Mouse (Mus musculus): Measurements from ENCODE around the gene Hsf2.
"Not testable (repeated sequence)": the region's sequence is repeated elsewhere in the genome, so short reads cannot be mapped to it uniquely, and the experiment has no call there.

Gene Hsf2

DNA sequence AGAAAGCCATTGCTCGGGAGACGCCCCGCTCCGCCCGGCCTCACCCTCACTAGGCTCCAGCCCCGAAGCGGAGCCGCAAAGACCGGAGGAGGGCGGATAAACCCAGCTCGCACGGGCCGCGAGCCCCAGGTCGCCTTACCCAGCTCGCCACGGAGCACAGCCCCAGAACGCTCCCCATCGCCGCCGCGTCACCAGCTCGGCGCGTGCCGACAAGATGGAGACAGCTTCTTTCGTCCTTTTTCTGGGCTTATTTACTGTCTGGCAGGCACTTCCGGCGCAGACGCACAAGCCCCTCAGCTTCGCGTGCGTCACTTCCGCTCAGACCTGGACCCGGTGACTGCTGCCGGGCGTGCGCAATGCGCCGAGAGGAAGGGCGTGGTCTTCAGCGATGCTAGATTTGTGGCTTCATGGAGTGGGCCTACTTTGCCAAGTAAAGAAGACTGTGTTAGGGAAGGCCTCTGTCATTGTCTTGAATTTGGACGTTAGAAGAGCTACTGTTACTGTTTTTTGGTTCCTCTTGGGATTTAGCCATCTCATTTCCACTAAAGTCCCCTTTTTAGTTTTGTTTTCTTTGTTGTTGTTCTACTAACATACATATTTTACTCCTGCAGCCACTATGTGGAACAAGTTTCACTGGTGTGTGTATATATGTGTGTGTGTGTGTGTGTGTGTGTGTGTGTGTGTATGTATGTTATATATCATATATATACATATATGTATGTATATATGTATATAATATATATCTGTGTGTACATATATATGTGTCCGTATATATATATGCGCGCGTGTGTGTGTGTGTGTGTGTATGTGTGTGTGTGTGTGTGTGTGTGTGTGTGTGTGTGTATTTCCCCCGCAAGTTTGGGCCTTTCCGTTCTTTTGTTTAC lies 46.3 kb downstream of the Hsf2 start, which contains the start of gene Serinc1:
TSS of gene Serinc1 (minus strand) at position 313 of the 884 bp plus-strand sequence.
- peak; percentile 95 for DNase-seq

DNA sequence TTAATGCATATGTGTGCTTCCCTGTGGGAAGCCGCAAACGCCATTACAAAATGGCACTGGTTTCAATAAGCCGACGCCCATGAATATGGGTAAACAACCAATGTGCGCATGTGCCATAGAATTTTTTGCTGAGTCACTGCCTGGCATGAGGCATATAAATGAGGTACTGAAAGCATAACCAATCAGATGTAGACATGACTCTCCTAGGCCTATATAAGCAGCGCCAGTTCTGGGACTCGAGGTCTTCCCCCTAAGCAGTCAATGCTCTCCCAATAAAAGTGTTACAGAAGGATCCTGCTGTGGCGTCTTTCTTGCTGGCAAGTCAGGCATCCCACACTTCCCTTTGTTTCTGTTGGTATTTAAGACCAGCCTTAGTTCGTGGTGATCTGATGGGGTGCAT lies 57.7 kb downstream of the Hsf2 start:
- DNase-seq, result not testable (repeated sequence)

DNA sequence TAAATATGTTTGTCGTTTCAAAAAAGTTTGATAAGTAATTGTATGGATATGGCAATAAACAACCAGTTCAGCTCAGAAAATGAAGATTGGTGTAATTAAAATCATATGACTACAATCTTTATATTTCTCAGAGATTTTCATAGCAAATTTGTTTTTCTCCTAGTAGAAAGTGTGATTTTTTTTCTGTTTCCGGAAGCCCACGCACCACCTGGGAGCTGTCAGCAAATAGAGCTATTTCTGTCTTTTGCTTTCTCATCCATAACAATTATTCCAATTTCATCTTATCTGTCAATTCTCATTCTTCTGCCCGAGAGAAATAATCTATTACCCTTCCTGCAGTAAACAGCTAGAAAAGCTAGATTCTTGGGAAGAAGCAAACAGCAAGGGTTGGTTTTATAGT lies 63.4 kb downstream of the Hsf2 start:
- no peak for DNase-seq

DNA sequence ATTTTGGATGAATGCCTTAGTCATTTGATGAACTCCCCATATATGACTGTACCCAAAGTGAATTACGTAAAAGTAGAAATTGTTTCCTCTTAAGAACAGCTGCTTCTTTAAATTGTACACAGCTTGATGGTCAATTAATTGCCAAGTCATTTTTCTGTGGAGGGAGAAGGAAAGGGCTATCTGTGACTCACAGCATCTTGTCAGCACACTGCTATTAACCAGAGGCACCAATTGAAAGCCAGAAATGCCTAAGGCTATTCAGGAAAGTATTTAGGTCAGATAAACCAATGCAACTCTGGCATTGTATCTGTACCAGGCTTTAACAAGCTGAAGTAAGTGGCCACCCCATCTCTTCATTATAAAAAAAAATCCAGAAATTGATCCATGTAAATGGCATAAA lies 67.5 kb downstream of the Hsf2 start:
- DNase-seq, result no peak

DNA sequence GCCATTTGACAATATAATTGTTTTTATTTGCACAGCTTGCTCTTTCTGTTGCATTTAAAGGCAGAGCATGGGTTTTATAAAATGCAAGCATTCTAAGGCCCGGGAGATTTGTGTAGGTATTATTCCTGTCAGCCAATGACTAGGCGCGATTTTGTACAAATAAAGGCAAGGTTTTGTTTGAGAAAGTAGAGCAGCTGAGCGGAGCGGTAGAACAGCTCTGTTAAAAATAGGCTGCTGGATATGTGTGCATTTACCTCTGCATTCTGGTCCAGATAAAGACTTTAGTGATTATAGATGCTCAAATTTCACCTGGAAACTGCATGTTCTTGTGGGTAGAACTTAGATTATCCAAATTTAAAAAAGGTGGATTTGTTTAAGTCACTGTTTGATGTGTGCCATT lies 71.4 kb downstream of the Hsf2 start:
- no peak for DNase-seq
